Mouse (Mus musculus): ENCODE measurements around the gene Tent4b. TPM values are rescaled to one million over a fixed set of nuclear protein-coding genes. Genes with fewer than 3 reads are reported as not detected.

The Tent4b gene
- polyA plus RNA-seq, 1 experiment from 2014 or later = 4.0 TPM

- ATAC-seq (ENCODE audit: low read depth) = peak; percentile 27
- no peaks in the 10 kb centered on the region for H3K9me3 ChIP-seq (replicated peaks)
- 6% methylated on average over 7 of the region's 7 CpGs for WGBS (ENCODE audit: insufficient replicate concordance)
- H3K27ac ChIP-seq = peak overlapping the region; percentile 37
- H3K4me1 ChIP-seq (replicated peaks) = peaks cover 74% of the 10 kb centered on the region
- no peak for DNase-seq
- no peak overlapping the region for H3K9ac ChIP-seq
- no peaks in the 10 kb centered on the region for H3K27me3 ChIP-seq
- no peak overlapping the region for H3K4me2 ChIP-seq
- H3K36me3 ChIP-seq = no peaks in the 10 kb centered on the region
- H3K4me3 ChIP-seq (replicated peaks) = no peak overlapping the region
These were observed 81.9 kb downstream of the Tent4b start for GRCm38 (mm10) chr8:88280904-88281303.

DNA sequence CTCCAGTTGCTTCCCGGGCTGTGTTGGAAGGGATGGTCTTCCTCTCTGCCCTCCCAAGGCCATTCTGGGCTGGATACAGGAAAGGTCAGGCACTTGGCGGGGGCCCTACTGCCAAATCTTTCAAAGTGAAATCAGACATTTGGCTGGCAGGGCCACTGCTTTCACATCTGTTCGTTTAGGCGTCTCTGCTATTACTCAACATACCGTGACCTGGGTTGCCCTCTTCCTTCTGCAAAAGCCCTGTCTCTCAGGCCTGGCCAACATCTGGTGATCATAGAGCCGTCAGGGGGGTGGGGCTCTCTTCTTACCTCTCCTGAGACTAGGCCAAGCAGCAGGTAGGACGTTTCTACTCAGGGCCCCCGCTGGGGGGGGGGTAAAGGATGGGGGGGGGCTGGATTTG, 83.7 kb downstream of the Tent4b start:
- DNase-seq = no peak
- ATAC-seq (ENCODE audit: low read depth) = no peak
- H3K4me1 ChIP-seq (replicated peaks) = peaks cover 82% of the 10 kb centered on the region

GRCm38 (mm10) chr8:88283243-88284115, 84.5 kb downstream of the Tent4b start:
- no peaks in the 10 kb centered on the region for H3K36me3 ChIP-seq
- no peak overlapping the region for H3K4me3 ChIP-seq (replicated peaks)
- H3K27ac ChIP-seq = no peak overlapping the region
- H3K4me1 ChIP-seq (replicated peaks) = peaks cover 83% of the 10 kb centered on the region
- H3K9ac ChIP-seq = no peak overlapping the region
- DNase-seq = no peak
- no peaks in the 10 kb centered on the region for H3K9me3 ChIP-seq (replicated peaks)
- 71% methylated on average over 13 of the region's 13 CpGs for WGBS (ENCODE audit: insufficient replicate concordance)
- H3K4me2 ChIP-seq = no peak overlapping the region
- no peak for ATAC-seq (ENCODE audit: low read depth)
- no peaks in the 10 kb centered on the region for H3K27me3 ChIP-seq

More for the DNA sequence above, 83.7 kb downstream of the Tent4b start:
- H3K9me3 ChIP-seq (replicated peaks) = no peaks in the 10 kb centered on the region
- H3K9ac ChIP-seq = no peak overlapping the region
- WGBS (ENCODE audit: insufficient replicate concordance) = 40% methylated on average over 8 of the region's 8 CpGs
- H3K4me2 ChIP-seq = no peak overlapping the region
- no peaks in the 10 kb centered on the region for H3K27me3 ChIP-seq
- H3K4me3 ChIP-seq (replicated peaks) = no peak overlapping the region
- no peaks in the 10 kb centered on the region for H3K36me3 ChIP-seq
- no peak overlapping the region; the same call in 1 of the 2 replicates for H3K27ac ChIP-seq

DNA sequence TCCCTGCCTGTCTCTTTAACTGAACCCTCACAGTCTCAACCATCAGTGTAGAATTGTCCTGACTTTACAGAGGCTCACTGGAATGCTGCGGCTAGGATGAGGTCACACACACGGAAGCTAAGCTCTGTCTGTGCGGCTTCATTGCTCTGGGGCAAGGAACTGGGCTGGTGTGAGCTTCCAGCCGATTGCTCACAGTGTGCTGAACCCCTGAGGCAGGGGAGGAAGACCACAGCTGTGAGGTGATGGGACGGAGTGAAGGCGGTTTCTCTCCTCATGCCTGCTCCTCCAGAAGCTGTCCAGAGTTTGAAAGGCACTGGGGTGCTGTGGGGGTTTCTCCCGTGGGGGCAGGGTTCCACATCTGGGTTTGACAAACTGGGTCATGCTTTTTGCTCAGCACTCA, 85.7 kb downstream of the Tent4b start:
- peaks cover 83% of the 10 kb centered on the region for H3K4me1 ChIP-seq (replicated peaks)

DNA sequence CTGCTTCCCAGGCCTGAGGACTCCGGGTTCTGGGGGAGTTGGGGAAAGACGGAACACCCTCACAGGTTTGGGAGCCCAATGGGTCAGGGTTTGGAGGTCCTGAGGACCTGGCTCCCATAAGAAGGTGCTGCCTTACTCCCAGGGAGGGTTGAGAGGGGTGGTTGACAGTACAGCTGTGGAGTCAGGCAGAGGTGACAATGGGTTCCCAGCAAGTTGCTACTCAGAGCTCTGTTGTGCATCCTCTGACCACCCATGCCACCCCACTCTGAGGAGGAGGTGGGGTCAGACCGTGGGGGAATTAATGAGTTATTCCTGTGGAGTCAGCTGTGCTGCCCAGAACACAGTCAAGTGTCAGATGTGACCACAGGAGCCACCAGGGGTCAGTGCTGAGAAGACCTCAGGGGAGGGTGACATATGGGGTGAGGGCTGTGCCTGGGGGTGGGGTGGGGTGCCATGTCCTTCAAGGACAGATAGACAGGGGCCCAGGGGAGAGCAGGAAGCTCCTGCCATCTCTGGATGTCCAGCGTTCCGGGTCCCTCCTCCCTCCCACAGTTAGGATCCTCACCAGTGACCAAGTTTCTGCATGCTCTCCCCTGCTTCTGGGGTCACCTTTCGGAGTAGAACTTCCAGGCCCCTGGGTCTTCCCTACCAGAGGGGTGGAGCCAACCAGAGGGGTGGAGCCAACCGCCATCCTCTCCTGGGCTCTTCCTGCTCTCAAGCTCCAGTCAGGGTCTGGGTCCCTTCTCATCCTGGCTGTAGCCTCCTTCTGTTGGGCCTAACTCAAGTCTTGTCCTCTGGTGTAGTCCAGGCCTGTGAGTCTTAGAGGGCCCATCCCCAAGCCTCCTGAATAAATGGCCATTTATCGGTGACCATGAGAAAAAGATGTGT, 86.7 kb downstream of the Tent4b start:
- Histone ChIP-seq H3K27ac (peak overlapping the region; percentile 26; the same call in 1 of the 2 replicates), H3K27me3 (no peaks in the 10 kb centered on the region), H3K36me3 (no peaks in the 10 kb centered on the region), H3K9ac (no peak overlapping the region), H3K4me3 (replicated peaks) (no peak overlapping the region), H3K4me2 (no peak overlapping the region), H3K4me1 (replicated peaks) (peaks cover 83% of the 10 kb centered on the region), H3K9me3 (replicated peaks) (no peaks in the 10 kb centered on the region)
- DNase-seq (peak; percentile 33), ATAC-seq (ENCODE audit: low read depth) (peak; percentile 25; the same call in 1 of the 2 replicates)
- 51% methylated on average over 8 of the region's 8 CpGs for WGBS (ENCODE audit: insufficient replicate concordance)

More for the DNA sequence above, 85.7 kb downstream of the Tent4b start:
- no peak overlapping the region for H3K4me3 ChIP-seq (replicated peaks)
- H3K9ac ChIP-seq = no peak overlapping the region
- no peak overlapping the region for H3K4me2 ChIP-seq
- DNase-seq (no peak), ATAC-seq (ENCODE audit: low read depth) (no peak)
- WGBS (ENCODE audit: insufficient replicate concordance) = 66% methylated on average over 7 of the region's 7 CpGs
- H3K36me3 ChIP-seq = no peaks in the 10 kb centered on the region
- H3K27ac ChIP-seq = no peak overlapping the region; the same call in 1 of the 2 replicates
- no peaks in the 10 kb centered on the region for H3K27me3 ChIP-seq
- no peaks in the 10 kb centered on the region for H3K9me3 ChIP-seq (replicated peaks)

DNA sequence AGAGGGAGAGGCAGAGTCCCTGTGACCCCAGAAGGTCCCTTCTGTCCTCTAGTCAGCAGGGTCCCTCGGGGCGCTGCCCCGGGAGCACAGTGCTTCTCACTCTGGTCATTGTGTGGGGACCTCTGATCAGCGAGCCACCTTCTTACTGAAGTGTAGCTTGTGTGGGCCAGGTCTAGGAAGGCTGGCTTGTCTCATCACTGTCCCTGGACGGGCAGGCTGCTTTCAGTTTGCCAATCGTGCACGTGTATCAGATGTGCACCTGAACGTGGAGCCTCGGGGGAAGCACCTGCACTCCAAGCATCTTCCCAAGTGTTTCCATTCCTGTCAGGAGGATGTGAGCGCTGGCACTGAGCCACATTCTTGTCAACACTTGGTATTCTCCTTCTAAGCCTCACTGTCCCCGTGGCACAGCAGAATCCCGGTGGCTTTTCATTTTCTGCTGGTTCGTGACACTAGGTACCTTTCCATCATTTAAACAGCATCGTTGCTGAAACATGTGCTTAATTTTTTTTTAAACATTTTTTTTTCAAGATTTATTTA, 87.5 kb downstream of the Tent4b start:
- Histone ChIP-seq H3K4me3 (replicated peaks) (no peak overlapping the region), H3K9me3 (replicated peaks) (no peaks in the 10 kb centered on the region), H3K9ac (no peak overlapping the region), H3K27ac (peak overlapping the region; percentile 26), H3K4me2 (no peak overlapping the region), H3K27me3 (no peaks in the 10 kb centered on the region), H3K36me3 (no peaks in the 10 kb centered on the region), H3K4me1 (replicated peaks) (peaks cover 83% of the 10 kb centered on the region)
- 82% methylated on average over 14 of the region's 14 CpGs for WGBS (ENCODE audit: insufficient replicate concordance)
- DNase-seq (no peak), ATAC-seq (ENCODE audit: low read depth) (no peak)

DNA sequence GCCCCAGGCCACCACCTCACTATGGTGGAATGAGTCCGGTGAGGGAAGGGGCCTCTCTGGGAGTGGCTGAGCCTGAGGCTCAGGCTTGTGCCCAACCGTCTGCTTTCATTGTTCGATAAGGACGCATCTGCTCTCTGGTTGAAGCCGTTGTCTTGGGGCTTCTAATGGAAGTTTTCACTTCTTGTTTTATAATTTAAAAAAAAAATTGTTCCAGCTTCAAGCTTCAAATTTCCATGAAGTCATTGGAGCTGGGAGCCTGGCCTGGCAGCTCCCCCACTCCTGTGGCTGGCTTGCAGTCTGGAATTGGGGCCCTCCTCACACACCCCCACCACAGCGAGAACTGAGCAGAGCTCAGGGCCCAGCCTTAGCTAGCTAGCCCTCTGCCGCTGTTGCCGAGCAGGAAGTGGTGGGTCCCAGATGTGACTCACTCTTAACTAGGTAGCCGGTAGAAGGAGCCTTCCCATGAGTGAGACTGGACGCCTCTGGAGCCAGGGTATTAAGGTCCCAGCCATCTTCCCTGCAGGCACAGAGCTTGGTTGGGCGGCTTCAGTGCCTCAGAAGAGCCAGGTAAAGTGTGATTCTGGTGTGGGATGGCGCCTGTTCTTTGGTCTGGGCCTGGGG, 89.7 kb downstream of the Tent4b start:
- no peaks in the 10 kb centered on the region for H3K27me3 ChIP-seq
- DNase-seq (peak; percentile 35), ATAC-seq (ENCODE audit: low read depth) (peak; percentile 84)
- H3K4me2 ChIP-seq = peak overlapping the region; percentile 64
- H3K9ac ChIP-seq = peak overlapping the region; percentile 76
- no peaks in the 10 kb centered on the region for H3K36me3 ChIP-seq
- peaks cover 91% of the 10 kb centered on the region for H3K4me1 ChIP-seq (replicated peaks)
- no peaks in the 10 kb centered on the region for H3K9me3 ChIP-seq (replicated peaks)
- H3K27ac ChIP-seq = peak overlapping the region; percentile 93
- peak overlapping the region; percentile 41 for H3K4me3 ChIP-seq (replicated peaks)
- WGBS (ENCODE audit: insufficient replicate concordance) = 10% methylated on average over 12 of the region's 12 CpGs

DNA sequence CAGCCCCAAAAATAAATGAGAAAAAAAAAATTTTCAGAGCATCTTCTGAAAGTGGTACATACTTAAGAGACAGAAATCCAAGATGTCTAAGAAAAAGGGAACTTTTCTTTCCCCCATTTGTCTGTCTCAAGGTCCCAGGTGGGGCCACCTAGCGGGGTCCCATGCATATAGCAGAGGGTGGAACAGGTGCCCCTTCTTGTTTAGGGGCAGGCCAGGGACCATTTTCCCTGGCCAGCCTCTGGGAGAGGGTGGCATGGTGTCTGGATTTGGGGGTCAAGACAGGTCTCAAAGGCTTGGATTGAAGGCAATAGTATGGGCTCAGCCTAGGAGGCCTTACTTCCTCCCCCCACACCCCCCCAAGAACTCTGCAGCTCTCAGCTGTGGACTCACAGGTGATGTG, 90.9 kb downstream of the Tent4b start:
- H3K4me1 ChIP-seq (replicated peaks) = peaks cover 95% of the 10 kb centered on the region

DNA sequence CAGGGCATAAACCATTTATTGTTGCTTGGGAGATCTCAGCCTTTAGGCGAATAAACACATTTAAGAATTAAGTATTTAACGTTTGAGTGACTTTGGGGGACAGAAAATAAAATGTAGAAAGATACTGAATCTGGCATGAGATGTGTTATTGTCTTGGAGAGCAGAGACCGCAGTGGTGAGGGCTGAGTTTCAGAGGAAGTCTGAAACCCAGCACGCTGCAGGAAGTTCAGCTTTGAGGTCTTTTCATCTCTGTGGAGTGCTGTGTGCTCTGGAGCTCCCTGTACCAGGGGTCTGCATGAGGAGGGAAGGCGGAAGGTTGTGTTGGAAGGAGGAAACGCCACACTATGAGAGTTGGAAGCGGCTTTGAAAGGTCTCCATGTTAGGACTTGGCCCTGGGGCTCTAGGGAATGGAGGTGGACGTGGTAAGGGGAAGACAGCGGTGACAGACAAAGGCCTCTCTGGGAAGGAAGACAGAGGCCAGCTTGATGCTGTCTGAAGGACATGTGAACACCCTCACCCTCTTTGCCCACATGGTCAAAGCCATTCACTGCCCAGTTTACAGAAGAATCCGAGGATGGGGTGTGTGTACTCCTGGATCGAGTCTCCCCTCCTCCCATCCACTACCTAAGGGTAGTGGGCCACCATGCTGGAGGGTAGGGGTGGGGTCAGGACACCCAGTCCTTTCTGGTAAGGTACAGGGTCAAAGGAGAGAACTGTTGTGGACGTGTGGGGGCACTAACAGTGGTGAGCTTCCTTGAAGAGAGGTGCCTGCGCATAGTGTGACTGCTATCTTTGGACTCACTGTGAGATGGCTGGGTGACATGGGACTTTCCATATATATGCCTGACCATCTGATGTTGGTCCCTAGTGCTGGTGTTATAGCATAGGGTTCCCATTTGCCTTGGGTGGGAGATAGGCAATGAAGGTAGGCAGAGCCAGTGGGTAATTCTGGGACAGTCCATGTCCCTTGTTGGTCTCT, 91.6 kb downstream of the Tent4b start:
- Histone ChIP-seq H3K9ac (no peak overlapping the region), H3K9me3 (replicated peaks) (no peaks in the 10 kb centered on the region), H3K27me3 (no peaks in the 10 kb centered on the region), H3K36me3 (peaks cover 4% of the 10 kb centered on the region), H3K4me3 (replicated peaks) (no peak overlapping the region), H3K27ac (peak overlapping the region; percentile 93), H3K4me2 (no peak overlapping the region), H3K4me1 (replicated peaks) (peaks cover 95% of the 10 kb centered on the region)
- WGBS (ENCODE audit: insufficient replicate concordance) = 65% methylated on average over 13 of the region's 13 CpGs
- ATAC-seq (ENCODE audit: low read depth) = no peak
- DNase-seq = no peak

More for the DNA sequence above, 90.9 kb downstream of the Tent4b start:
- H3K9ac ChIP-seq = no peak overlapping the region
- DNase-seq = no peak
- WGBS (ENCODE audit: insufficient replicate concordance) = 35% methylated on average over 1 of the region's 1 CpGs
- H3K9me3 ChIP-seq (replicated peaks) = no peaks in the 10 kb centered on the region
- no peak overlapping the region for H3K4me2 ChIP-seq
- no peak overlapping the region for H3K4me3 ChIP-seq (replicated peaks)
- H3K27me3 ChIP-seq = no peaks in the 10 kb centered on the region
- peak overlapping the region; percentile 93 for H3K27ac ChIP-seq
- ATAC-seq (ENCODE audit: low read depth) = no peak
- H3K36me3 ChIP-seq = no peaks in the 10 kb centered on the region

DNA sequence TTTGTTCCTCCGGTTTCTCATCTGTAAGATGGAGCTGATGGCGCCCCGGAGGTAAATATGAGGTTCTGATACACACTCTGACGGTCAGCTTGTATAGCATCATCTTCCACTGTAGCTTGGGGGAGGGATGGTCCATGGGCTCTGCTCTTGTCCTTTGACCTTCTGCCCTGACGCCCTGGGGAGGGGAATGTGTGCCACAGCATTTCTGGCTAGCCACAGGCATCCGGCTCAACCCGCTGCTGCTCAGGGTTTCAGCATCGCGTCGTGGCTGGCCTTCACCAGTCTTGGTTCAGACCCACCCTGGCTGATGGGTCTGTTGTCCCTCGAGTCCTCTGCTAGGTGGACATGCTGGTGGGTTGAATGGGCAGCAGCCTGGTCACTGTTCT, 92.3 kb downstream of the Tent4b start:
- Histone ChIP-seq H3K9ac (no peak overlapping the region), H3K4me3 (replicated peaks) (no peak overlapping the region), H3K36me3 (peaks cover 10% of the 10 kb centered on the region), H3K9me3 (replicated peaks) (no peaks in the 10 kb centered on the region), H3K4me2 (no peak overlapping the region), H3K4me1 (replicated peaks) (peaks cover 94% of the 10 kb centered on the region), H3K27ac (peak overlapping the region; percentile 93; the same call in 1 of the 2 replicates), H3K27me3 (no peaks in the 10 kb centered on the region)
- WGBS (ENCODE audit: insufficient replicate concordance) = 76% methylated on average over 11 of the region's 11 CpGs
- no peak for ATAC-seq (ENCODE audit: low read depth)
- no peak for DNase-seq

Measured in liver, embryonic 13.5 days (tissue).